Mouse (Mus musculus): ENCODE measurements around the gene Cdc45.
A peak's percentile ranks its signal among the peaks of the same experiment; 100 is the strongest.
"Not testable (repeated sequence)": the region's sequence is repeated elsewhere in the genome, so short reads cannot be mapped to it uniquely, and the experiment has no call there.

Gene Cdc45

DNA sequence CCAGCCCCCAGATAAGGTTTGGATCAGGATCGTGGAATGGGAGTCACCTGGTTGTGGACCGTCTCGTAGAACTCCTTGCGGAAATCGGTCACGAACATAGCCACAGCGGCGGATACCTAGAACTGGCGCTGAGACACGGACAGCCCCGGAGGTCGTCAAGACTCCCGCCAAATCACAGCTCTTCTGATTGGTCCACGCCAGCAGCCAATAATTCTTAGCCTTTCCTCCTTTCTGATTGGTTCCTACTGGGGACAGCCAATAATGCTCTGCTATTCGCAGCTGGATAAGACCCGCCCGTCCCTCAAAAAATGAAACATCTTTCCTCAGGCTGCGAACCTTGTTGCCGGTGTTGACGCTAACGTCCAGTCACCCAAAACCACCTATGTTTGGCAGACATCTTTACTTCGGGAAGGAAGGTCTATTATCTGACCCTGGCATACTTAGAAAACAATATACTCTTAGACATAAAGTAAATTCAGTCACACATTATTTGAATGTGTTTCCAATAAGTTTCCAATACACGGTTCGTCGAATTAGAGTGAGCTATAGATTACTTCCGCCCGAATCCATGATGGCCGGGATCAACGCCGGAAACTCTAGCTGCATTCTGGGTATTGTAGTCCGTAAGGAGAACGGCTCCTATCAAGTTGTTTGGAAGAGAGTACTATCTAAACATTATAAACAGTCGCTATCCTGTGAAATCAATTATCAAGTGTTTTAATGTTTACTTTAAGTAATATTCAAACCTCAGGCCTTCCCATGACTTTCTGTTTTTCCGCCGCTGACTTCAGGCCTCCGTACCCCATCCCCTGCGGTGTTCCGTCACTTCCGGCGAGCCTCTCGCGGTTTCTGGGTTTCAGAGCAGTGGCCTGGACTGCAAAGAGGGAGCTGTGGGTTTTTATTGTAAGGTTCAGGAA lies at the start of gene Cdc45, which contains the start of gene Ufd1:
Gene Cdc45, minus strand, starts transcription at position 520 of the 917 bp plus-strand sequence.
Gene Ufd1, plus strand, starts transcription at position 312 of the 917 bp plus-strand sequence.
- peak; percentile 91 to 98 for DNase-seq (ENCODE audit: inconsistent age in 2 of 2, low spot score in 1 of 2)

DNA sequence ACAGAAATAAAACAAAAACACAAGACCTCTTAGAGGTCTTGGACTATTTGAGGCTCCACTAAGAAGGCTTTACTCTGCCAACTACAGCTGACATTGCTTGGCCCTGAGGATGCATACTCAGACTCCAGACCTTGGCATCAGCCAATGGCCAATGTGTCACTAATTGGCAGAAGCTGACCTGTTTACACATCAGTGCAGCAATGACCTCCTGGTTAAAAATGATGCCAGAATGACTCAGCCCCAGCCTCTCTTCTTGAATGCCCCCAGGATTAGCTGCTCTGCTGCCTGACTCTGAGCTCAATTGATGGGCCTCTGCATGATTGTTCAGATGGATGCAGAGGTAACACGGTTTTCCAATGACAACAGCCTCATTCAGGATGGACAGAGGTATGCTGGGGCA lies 48.4 kb upstream of the Cdc45 start:
- peak; percentile 83 to 92 for DNase-seq (ENCODE audit: inconsistent age in 2 of 2, low spot score in 1 of 2)

GRCm38 (mm10) chr16:18858551-18858950 lies 46.8 kb upstream of the Cdc45 start:
- DNase-seq (ENCODE audit: inconsistent age in 2 of 2, low spot score in 1 of 2), result peak; percentile 25 to 90

- not testable (repeated sequence) for DNase-seq (ENCODE audit: inconsistent age in 2 of 2, low spot score in 1 of 2)
These were observed 37.9 kb upstream of the Cdc45 start for GRCm38 (mm10) chr16:18849521-18850190.

DNA sequence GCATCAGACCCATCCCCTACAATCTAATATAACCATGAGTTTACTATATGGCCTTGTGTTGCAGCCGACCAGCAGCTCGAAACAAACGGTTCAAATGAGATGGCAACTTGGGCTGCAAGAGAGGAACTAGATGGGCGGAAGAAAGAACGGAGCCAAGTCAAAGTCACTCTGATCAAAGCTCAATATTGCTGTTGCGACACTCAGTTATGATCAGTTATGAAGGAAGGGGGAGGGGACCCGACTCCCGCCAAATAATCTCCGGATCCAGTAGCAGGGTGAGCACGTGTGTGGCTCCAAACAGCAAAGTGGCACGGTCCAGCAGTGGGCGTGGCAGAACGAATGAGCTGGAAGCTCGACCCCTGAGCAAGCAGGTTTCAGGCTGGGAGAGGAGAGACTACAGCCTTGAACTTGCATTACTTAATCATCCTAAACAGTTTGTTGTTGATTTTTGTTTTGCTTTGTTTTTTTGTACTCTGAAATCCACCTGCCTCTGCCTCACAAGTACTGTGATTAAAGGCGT lies 34.6 kb upstream of the Cdc45 start:
- no peak for DNase-seq (ENCODE audit: inconsistent age in 2 of 2, low spot score in 1 of 2)

DNA sequence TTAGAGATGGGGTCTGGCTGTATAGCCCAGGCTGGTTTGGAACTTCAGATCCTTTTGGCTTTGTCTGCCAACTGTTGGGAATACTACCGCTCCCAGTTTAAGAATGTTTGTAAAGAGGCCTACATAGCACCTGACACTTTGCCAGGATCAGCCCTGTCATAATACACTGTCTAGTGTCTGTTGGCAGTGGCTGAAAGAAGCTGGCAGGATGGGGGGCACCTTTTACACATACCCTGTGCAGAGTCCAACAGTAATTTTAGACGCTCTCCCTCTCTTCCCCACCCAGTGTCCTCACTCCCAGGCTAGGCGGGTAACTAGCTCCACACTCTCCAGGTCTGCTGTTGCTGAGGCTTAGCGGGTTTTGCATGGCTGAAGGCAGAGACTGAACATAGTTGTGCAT lies 26.6 kb upstream of the Cdc45 start:
- DNase-seq (ENCODE audit: inconsistent age in 2 of 2, low spot score in 1 of 2), result no peak

- peak; percentile 94 to 98 for DNase-seq (ENCODE audit: inconsistent age in 2 of 2, low spot score in 1 of 2)
These were observed 24.9 kb upstream of the Cdc45 start, which contains the start of the genes 2510002D24Rik and Gm28539 for GRCm38 (mm10) chr16:18836468-18837208. 2510002D24Rik (plus strand) TSS chr16:18836578. Gm28539 (plus strand) TSS chr16:18836584.

DNA sequence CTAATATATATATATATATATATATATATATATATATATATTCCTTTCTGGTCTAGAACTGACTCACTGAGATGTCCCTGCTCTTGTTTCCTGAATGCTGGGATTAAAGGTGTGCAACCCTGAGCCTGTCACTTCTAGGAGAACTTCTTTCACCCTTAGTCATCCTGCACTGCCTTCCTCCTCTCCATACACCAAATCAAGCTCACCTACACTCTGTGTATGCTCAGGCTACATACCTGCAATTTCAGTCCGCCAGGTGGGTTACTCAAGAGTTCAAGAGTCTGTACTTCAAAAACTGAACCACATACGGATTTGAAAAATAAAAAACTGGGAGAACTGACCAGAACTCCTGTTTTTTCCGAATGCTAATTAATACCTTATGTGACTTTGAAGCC lies 24.3 kb upstream of the Cdc45 start:
- DNase-seq (ENCODE audit: inconsistent age in 2 of 2, low spot score in 1 of 2), result no peak

- DNase-seq (ENCODE audit: inconsistent age in 2 of 2, low spot score in 1 of 2), result no peak
These were observed 21.7 kb upstream of the Cdc45 start for GRCm38 (mm10) chr16:18833486-18833885.

DNA sequence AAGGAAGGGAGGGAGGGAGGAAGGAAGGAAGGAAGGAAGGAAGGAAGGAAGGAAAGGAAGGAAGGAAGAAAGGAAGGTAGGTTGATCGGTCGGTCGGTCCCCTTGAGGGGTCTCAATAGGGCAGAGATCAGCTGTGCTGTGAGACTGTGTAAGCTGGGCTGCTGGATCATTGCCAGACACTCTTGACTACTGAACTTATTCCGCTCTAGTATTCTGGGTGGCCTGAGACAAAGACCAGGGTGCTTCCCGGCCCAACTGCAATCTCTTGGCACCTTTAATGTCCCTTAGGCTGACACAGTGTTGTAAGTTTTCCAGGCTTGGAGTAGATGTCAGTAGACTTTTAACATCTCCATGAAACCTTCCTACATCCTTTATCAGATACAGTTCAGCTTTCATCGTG lies 17.3 kb upstream of the Cdc45 start:
- peak in 1 of 2 experiments; percentile 21 for DNase-seq (ENCODE audit: inconsistent age in 2 of 2, low spot score in 1 of 2)

- DNase-seq (ENCODE audit: inconsistent age in 2 of 2, low spot score in 1 of 2), result no peak
These were observed 16.8 kb upstream of the Cdc45 start for GRCm38 (mm10) chr16:18828630-18829029.

DNA sequence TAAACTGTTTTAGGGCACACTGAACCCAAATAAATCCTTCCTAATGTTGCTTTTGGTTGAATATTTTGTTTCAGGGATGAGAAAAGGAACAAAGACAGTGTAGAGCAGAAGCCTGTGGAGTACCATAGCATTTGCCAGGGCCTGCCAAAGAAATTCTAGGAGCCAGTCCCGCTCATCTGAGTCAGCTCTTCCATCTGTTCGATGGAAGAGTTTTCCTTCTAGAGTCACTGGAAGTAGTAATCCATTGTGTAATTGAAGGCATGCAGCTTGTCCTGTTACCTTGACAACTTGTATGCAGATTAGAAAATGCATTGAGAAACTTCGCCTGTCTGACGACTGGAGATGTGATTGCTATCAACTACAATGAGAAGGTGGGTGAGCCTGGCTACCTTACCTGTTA lies 11.1 kb upstream of the Cdc45 start:
- no peak for DNase-seq (ENCODE audit: inconsistent age in 2 of 2, low spot score in 1 of 2)

DNA sequence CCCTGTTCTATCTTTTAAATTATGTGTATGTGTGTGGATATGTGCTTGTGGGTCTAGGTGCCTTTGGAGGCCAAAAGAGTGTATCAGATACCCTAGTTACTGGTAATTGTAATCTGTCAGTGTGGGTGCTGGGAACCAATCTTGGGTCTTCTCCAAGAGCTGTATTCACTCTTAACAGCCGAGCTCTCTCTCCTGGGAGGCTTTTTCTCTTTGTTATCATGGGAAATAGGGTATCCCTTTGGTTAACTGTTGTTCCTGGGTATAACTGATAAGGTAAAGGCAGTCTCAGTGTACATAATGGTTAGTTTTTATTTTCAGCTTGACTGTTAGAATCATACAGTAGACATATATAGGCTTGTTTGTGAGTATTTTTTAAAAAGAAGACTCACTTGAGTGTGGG lies 10.6 kb upstream of the Cdc45 start:
- DNase-seq (ENCODE audit: inconsistent age in 2 of 2, low spot score in 1 of 2), result no peak

DNA sequence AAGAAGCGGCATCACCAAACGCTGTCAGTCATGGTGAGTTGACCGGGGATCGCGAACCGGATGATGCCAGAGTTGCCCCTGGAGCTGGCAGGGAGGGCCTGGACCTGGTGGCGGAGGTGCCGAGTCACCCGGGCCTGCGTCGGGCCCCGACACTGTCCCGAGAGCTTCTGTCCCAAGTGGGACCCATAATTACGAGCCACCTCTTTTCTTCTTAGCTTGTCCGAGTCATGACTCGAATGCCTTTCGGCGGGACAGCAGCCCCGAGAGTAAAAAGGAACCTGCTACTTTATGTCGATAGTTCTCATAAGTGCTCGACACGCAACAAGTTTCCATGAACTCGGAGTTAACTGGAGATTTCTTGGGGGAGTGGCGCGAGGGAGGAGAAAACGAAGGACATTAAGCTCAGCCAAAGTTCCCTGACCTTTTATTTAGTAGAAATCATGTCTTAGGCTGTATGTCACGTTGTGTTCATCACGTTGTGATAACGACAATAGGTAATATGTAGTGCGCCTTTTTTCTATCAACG lies 661 bp upstream of the Cdc45 start:
- DNase-seq (ENCODE audit: inconsistent age in 2 of 2, low spot score in 1 of 2), result no peak

GRCm38 (mm10) chr16:18811032-18811431 lies 755 bp downstream of the Cdc45 start:
- DNase-seq (ENCODE audit: inconsistent age in 2 of 2, low spot score in 1 of 2), result no peak

DNA sequence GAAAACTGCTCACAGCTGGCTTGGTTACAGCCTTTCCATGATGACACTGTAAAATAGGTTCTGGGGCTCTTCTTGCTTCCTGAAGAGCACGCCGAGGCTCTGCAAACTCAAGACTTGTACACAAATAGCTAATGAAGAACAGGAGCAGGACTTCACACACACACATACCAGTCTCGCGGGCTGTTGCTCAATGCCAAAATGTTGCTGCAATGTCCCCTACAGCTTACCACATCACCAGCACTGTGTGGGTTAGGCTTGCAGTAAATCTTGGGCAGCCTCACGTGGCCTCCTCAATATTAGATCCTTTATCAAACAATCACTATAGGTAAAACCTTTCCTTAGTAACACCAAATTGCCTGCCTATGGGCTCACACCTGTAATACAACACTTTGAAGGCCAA lies 2.8 kb downstream of the Cdc45 start:
- peak in 1 of 2 experiments; percentile 71 for DNase-seq (ENCODE audit: inconsistent age in 2 of 2, low spot score in 1 of 2)

GRCm38 (mm10) chr16:18805746-18806145 lies 6.0 kb downstream of the Cdc45 start:
- peak; percentile 71 to 75 for DNase-seq (ENCODE audit: inconsistent age in 2 of 2, low spot score in 1 of 2)

DNA sequence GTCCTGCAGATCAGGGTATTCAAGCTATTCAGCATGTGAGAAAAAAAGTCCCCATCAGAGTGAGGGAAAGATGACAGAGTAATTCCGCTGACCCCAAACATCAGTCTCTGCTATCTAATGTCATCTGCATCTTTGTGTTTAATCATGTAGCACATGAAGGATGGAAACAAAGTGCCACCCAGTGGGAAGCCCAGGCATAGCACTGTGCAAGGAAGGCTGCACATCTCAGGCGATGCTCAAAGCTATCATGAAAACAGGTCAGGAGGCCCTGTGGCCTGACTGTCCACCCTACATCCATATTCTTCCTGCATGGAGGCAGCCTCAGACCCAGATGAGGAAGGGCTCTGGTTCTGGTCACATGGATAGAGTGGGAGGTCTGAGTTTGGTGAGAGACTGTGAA lies 12.9 kb downstream of the Cdc45 start:
- DNase-seq (ENCODE audit: inconsistent age in 2 of 2, low spot score in 1 of 2), result peak; percentile 49 to 84

- DNase-seq (ENCODE audit: inconsistent age in 2 of 2, low spot score in 1 of 2), result peak in 1 of 2 experiments; percentile 69
These were observed 13.6 kb downstream of the Cdc45 start for GRCm38 (mm10) chr16:18798151-18798550.

- no peak for DNase-seq (ENCODE audit: inconsistent age in 2 of 2, low spot score in 1 of 2)
These were observed 15.1 kb downstream of the Cdc45 start for GRCm38 (mm10) chr16:18796645-18797044.
